Mouse (Mus musculus): ENCODE data around the gene Nptn.

DNA sequence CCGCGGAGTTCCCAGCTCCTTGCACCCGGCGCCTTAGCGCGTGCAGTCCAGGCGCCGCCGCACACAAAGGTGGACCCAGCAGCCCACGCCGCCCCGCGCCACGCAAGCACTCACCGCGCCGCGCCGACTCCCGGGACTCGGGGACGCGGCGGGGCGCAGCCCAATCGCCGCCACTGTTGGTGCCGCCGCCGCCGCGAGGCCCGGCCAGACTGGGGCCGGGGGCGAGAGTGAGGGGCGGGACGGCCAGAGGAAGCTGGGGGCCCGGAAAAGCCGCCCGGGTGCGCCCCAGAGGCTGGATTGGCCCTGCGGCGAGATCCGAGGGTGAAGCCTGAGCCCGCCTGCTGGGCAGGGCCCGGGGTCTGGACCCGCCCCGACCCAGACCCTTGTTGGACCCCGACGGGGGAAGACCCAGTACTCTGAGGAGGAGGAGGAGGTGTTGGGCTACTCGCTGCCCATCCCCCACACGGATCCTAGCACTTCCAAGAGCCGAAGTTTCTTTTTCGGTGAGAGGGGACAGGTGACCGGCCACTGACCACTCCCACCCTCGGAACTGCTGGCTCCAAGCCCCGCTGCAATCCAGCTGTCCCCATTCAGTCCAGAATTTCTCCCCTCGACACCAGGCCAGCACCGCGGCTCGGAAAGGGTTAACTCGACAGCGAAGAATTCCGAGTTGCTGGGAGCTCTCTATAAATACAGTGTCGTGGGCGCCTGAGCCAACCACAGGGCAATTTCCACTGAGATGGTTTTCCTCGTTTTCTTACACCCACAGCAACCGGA is 26.9 kb upstream of the Nptn start, which contains the start of gene Cd276:
- no peak for TF ChIP-seq CTCF (IDR thresholded peaks at IDR 0.05; ENCODE audit: extremely low read depth, insufficient read depth, insufficient read length, insufficient replicate concordance)
- no peak for TF ChIP-seq POLR2A (IDR thresholded peaks at IDR 0.05; ENCODE audit: low read depth, low read length)

Data from spleen, adult 2 months (tissue).